Mouse (Mus musculus) stomach, embryonic 15.5 days (tissue): Measurements from ENCODE around the gene Dnm2. TPM values are rescaled to one million over a fixed set of nuclear protein-coding genes. Genes with fewer than 3 reads are reported as not detected.
A peak's percentile ranks its signal among the peaks of the same experiment; 100 is the strongest.

Experiments used
- ATAC-seq: fragments of 200-750 bp; cut with Nextera tagmentation; 2 replicates; pipeline ENCODE4 v1.8.0; 2017; ENCODE audit warnings: low read depth, moderate number of reproducible peaks, moderate TSS enrichment; ENCODE audit not compliant: insufficient read depth, low FRiP score
- H3K27ac ChIP-seq: fragments of 300-500 bp; sonication (generic); 2 replicates; pipeline ENCODE4 v1.5.1; 2015; ENCODE audit warnings: mild to moderate bottlenecking, inconsistent platforms
- H3K27me3 ChIP-seq: fragments of 300-500 bp; sonication (generic); replicated peaks from 2 replicates; pipeline ENCODE4 v1.6.1; 2015; ENCODE audit warnings: inconsistent platforms
- H3K36me3 ChIP-seq: fragments of 300-500 bp; sonication (generic); 2 replicates; pipeline ENCODE4 v1.6.1; 2015; ENCODE audit warnings: inconsistent platforms
- H3K4me1 ChIP-seq: fragments of 300-500 bp; sonication (generic); 2 replicates; pipeline ENCODE4 v1.6.1; 2015; ENCODE audit warnings: inconsistent platforms
- H3K4me2 ChIP-seq: fragments of 300-500 bp; sonication (generic); 2 replicates; pipeline ENCODE4 v1.6.1; 2015; ENCODE audit warnings: mild to moderate bottlenecking, inconsistent platforms
- H3K4me3 ChIP-seq: fragments of 300-500 bp; sonication (generic); replicated peaks from 2 replicates; pipeline ENCODE4 v1.5.1; 2015; ENCODE audit warnings: inconsistent platforms
- H3K9ac ChIP-seq: fragments of 300-500 bp; sonication (generic); 2 replicates; pipeline ENCODE4 v1.6.1; 2015; ENCODE audit warnings: inconsistent platforms
- H3K9me3 ChIP-seq: fragments of 300-500 bp; sonication (generic); 2 replicates; pipeline ENCODE4 v1.6.1; 2016; ENCODE audit warnings: inconsistent platforms
- WGBS: fragments of 180-500 bp; shearing (Covaris S2); methylation state at CpG from one replicate; pipeline ENCODE4 v1.1.7; 2015; 5-methylcytosine and 5-hydroxymethylcytosine counted together
- polyA plus RNA-seq: library from polyadenylated mRNA; unstranded; fragments of >200 nt; fragmentation: Nextera tagmentation; extraction: Ambion mirVana; gene quantifications from 2 replicates; pipeline ENCODE4 v1.2.1, GENCODE M21; 2015

Gene Dnm2
- 71.3 and 75.7 TPM in 2 replicates for polyA plus RNA-seq

- Histone ChIP-seq H3K27me3 (no peaks in the 10 kb centered on the region), H3K36me3 (peaks cover 11% of the 10 kb centered on the region), H3K4me1 (peaks cover 13% of the 10 kb centered on the region), H3K4me2 (peak within 1 kb of the TSS; percentile 81), H3K9me3 (no peaks in the 10 kb centered on the region), H3K27ac (peak within 1 kb of the TSS; percentile 94), H3K9ac (peak within 1 kb of the TSS; percentile 91), H3K4me3 (peak within 1 kb of the TSS; percentile 92)
- WGBS = under 1% methylated on average over 82 of the region's 82 CpGs
- peak; percentile 97 for ATAC-seq
Measured at GRCm38 (mm10) chr9:21424631-21425555, at the start of gene Dnm2. TSS of gene Dnm2 (plus strand) at chr9:21424908.

- H3K27me3 ChIP-seq = no peaks in the 10 kb centered on the region
- no peak overlapping the region for H3K27ac ChIP-seq
- ATAC-seq = no peak
- H3K4me2 ChIP-seq = no peak overlapping the region
- H3K36me3 ChIP-seq = 0 out of 2 replicates have a peak, but pooled peaks cover 5% of the 10 kb centered on the region
- H3K9me3 ChIP-seq = no peaks in the 10 kb centered on the region
- H3K4me3 ChIP-seq = no peak overlapping the region
- no peak overlapping the region for H3K9ac ChIP-seq
- WGBS = 64% methylated on average over 3 of the region's 3 CpGs
- H3K4me1 ChIP-seq = 0 out of 2 replicates have a peak, but pooled peaks cover 8% of the 10 kb centered on the region
Measured at GRCm38 (mm10) chr9:21379195-21379594, 45.5 kb upstream of the Dnm2 start.

GRCm38 (mm10) chr9:21380868-21381267 is 43.8 kb upstream of the Dnm2 start:
- 0 out of 2 replicates have a peak, but pooled peaks cover 8% of the 10 kb centered on the region for H3K4me1 ChIP-seq
- ATAC-seq = no peak
- H3K9me3 ChIP-seq = no peaks in the 10 kb centered on the region
- no peak overlapping the region for H3K9ac ChIP-seq
- no peak overlapping the region for H3K4me2 ChIP-seq
- 0 out of 2 replicates have a peak, but pooled peaks cover 5% of the 10 kb centered on the region for H3K36me3 ChIP-seq
- H3K27me3 ChIP-seq = no peaks in the 10 kb centered on the region
- H3K4me3 ChIP-seq = no peak overlapping the region
- no peak overlapping the region for H3K27ac ChIP-seq

GRCm38 (mm10) chr9:21383966-21384365 is 40.7 kb upstream of the Dnm2 start:
- H3K4me2 ChIP-seq = no peak overlapping the region
- no peaks in the 10 kb centered on the region for H3K27me3 ChIP-seq
- H3K9ac ChIP-seq = no peak overlapping the region
- H3K36me3 ChIP-seq = peaks cover 12% of the 10 kb centered on the region; the same call in 1 of the 2 replicates
- no peaks in the 10 kb centered on the region for H3K9me3 ChIP-seq
- H3K4me3 ChIP-seq = no peak overlapping the region
- no peak for ATAC-seq
- H3K4me1 ChIP-seq = no peaks in the 10 kb centered on the region
- no peak overlapping the region for H3K27ac ChIP-seq

- no peaks in the 10 kb centered on the region for H3K27me3 ChIP-seq
- no peak overlapping the region for H3K9ac ChIP-seq
- no peak overlapping the region for H3K4me2 ChIP-seq
- no peaks in the 10 kb centered on the region for H3K9me3 ChIP-seq
- H3K4me3 ChIP-seq = no peak overlapping the region
- H3K4me1 ChIP-seq = no peaks in the 10 kb centered on the region
- 85% methylated on average over 10 of the region's 10 CpGs for WGBS
- ATAC-seq = no peak
- peaks cover 83% of the 10 kb centered on the region for H3K36me3 ChIP-seq
- no peak overlapping the region for H3K27ac ChIP-seq
Measured at GRCm38 (mm10) chr9:21392646-21393175, 32.0 kb upstream of the Dnm2 start.

- Histone ChIP-seq H3K27ac (no peak overlapping the region), H3K4me2 (no peak overlapping the region), H3K4me3 (no peak overlapping the region), H3K36me3 (peaks cover 89% of the 10 kb centered on the region), H3K4me1 (no peaks in the 10 kb centered on the region), H3K9ac (no peak overlapping the region), H3K27me3 (no peaks in the 10 kb centered on the region), H3K9me3 (no peaks in the 10 kb centered on the region)
- no peak for ATAC-seq
- 91% methylated on average over 3 of the region's 3 CpGs for WGBS
Measured at GRCm38 (mm10) chr9:21395692-21396091, 29.0 kb upstream of the Dnm2 start.

GRCm38 (mm10) chr9:21397170-21397569 is 27.5 kb upstream of the Dnm2 start:
- Histone ChIP-seq H3K27ac (no peak overlapping the region), H3K9me3 (no peaks in the 10 kb centered on the region), H3K36me3 (peaks cover 83% of the 10 kb centered on the region), H3K27me3 (no peaks in the 10 kb centered on the region), H3K4me1 (no peaks in the 10 kb centered on the region), H3K4me3 (no peak overlapping the region), H3K9ac (no peak overlapping the region), H3K4me2 (no peak overlapping the region)
- ATAC-seq = no peak
- WGBS = 92% methylated on average over 3 of the region's 3 CpGs

- Histone ChIP-seq H3K36me3 (peaks cover 83% of the 10 kb centered on the region), H3K4me1 (no peaks in the 10 kb centered on the region), H3K27me3 (no peaks in the 10 kb centered on the region), H3K27ac (no peak overlapping the region), H3K9me3 (no peaks in the 10 kb centered on the region), H3K4me3 (no peak overlapping the region), H3K9ac (no peak overlapping the region), H3K4me2 (no peak overlapping the region)
- ATAC-seq = no peak
- WGBS = 93% methylated on average over 9 of the region's 9 CpGs
Measured at GRCm38 (mm10) chr9:21401042-21401441, 23.7 kb upstream of the Dnm2 start.

GRCm38 (mm10) chr9:21402764-21403253 is 21.9 kb upstream of the Dnm2 start:
- H3K4me1 ChIP-seq = no peaks in the 10 kb centered on the region
- no peak for ATAC-seq
- H3K27ac ChIP-seq = no peak overlapping the region
- H3K4me3 ChIP-seq = no peak overlapping the region
- no peaks in the 10 kb centered on the region for H3K27me3 ChIP-seq
- no peaks in the 10 kb centered on the region for H3K9me3 ChIP-seq
- 75% methylated on average over 11 of the region's 11 CpGs for WGBS
- H3K9ac ChIP-seq = no peak overlapping the region
- no peak overlapping the region for H3K4me2 ChIP-seq
- H3K36me3 ChIP-seq = peaks cover 78% of the 10 kb centered on the region

GRCm38 (mm10) chr9:21403745-21404144 is 21.0 kb upstream of the Dnm2 start:
- ATAC-seq = no peak
- no peaks in the 10 kb centered on the region for H3K9me3 ChIP-seq
- H3K36me3 ChIP-seq = peaks cover 72% of the 10 kb centered on the region
- H3K27ac ChIP-seq = no peak overlapping the region
- H3K4me2 ChIP-seq = no peak overlapping the region
- H3K9ac ChIP-seq = no peak overlapping the region
- no peaks in the 10 kb centered on the region for H3K27me3 ChIP-seq
- H3K4me3 ChIP-seq = no peak overlapping the region
- WGBS = 91% methylated on average over 5 of the region's 5 CpGs
- no peaks in the 10 kb centered on the region for H3K4me1 ChIP-seq

- Histone ChIP-seq H3K36me3 (peaks cover 56% of the 10 kb centered on the region), H3K9ac (no peak overlapping the region), H3K4me1 (no peaks in the 10 kb centered on the region), H3K9me3 (no peaks in the 10 kb centered on the region), H3K27me3 (no peaks in the 10 kb centered on the region), H3K4me2 (no peak overlapping the region), H3K27ac (no peak overlapping the region), H3K4me3 (no peak overlapping the region)
- no peak for ATAC-seq
- WGBS = 71% methylated on average over 4 of the region's 4 CpGs
Measured at GRCm38 (mm10) chr9:21405525-21405924, 19.2 kb upstream of the Dnm2 start.

- no peak overlapping the region for H3K27ac ChIP-seq
- H3K4me3 ChIP-seq = no peak overlapping the region
- no peak overlapping the region for H3K4me2 ChIP-seq
- peaks cover 6% of the 10 kb centered on the region; the same call in 1 of the 2 replicates for H3K4me1 ChIP-seq
- H3K9me3 ChIP-seq = no peaks in the 10 kb centered on the region
- no peak overlapping the region for H3K9ac ChIP-seq
- H3K36me3 ChIP-seq = peaks cover 38% of the 10 kb centered on the region
- WGBS = 10% methylated on average over 4 of the region's 4 CpGs
- H3K27me3 ChIP-seq = no peaks in the 10 kb centered on the region
- ATAC-seq = no peak
Measured at GRCm38 (mm10) chr9:21407951-21408350, 16.8 kb upstream of the Dnm2 start.
